8 mouse cellular contexts compared by ENCODE assay signal in genomic region chr3:55780120-55781070, GRCm38 (mm10). TPM values are rescaled to one million over a fixed set of nuclear protein-coding genes. Genes with fewer than 3 reads are reported as not detected.
DNase-seq lines count a peak whose midpoint lies in the region; ATAC-seq lines count a peak whose summit lies in the region.
"Had no signal": no experiment of that assay in that cellular context is flagged by ENCODE, and none has a peak within 500 bp of the region (broad histone marks: within the 10 kb centered on the region; RNA-seq: fewer than 3 reads in every experiment).

No protein-coding gene starts in this region.

- DNase-seq in lung, postnatal 14 days, result no peak
- peak; percentile 84 to 85 for DNase-seq in cerebellum, postnatal 10 days
- DNase-seq in gastrocnemius, postnatal 14 days, result peak; percentile 44

- peak overlapping the region; percentile 29 for H3K4me3 ChIP-seq in lung, embryonic 16.5 days (ENCODE audit: low read length)
- peak overlapping the region; percentile 64 for H3K4me3 ChIP-seq in limb, embryonic 12.5 days (replicated peaks)
- H3K4me3 ChIP-seq in stomach, embryonic 16.5 days (replicated peaks; ENCODE audit: low read length), result peak overlapping the region; percentile 19

- ATAC-seq in lung, embryonic 16.5 days (ENCODE audit: low read depth), result 0 out of 2 replicates have a peak, but pooled peaks have one; percentile 44
- peak; percentile 16; the same call in 1 of the 2 replicates for ATAC-seq in limb, embryonic 12.5 days (ENCODE audit: insufficient number of reproducible peaks, insufficient read depth, low FRiP score, low TSS enrichment, low read depth)
- peak; percentile 33; the same call in 1 of the 2 replicates for ATAC-seq in stomach, embryonic 16.5 days (ENCODE audit: insufficient read depth, low FRiP score)
- no peak for ATAC-seq in activated CD4-positive, CD25-positive, alpha-beta regulatory T cell, adult 4 months

- no peak overlapping the region for H3K9ac ChIP-seq in lung, embryonic 16.5 days (ENCODE audit: low read length)
- peak overlapping the region; percentile 66 for H3K9ac ChIP-seq in limb, embryonic 12.5 days (replicated peaks)
- no peak overlapping the region for H3K9ac ChIP-seq in stomach, embryonic 16.5 days (ENCODE audit: low read length)

- H3K4me1 ChIP-seq in lung, embryonic 16.5 days (replicated peaks; ENCODE audit: control insufficient read depth, insufficient read depth, low read length), result peaks cover 32% of the 10 kb centered on the region
- H3K4me1 ChIP-seq in limb, embryonic 12.5 days (replicated peaks), result peaks cover 24% of the 10 kb centered on the region
- H3K4me1 ChIP-seq in stomach, embryonic 16.5 days (ENCODE audit: control insufficient read depth, insufficient read depth, low read length), result peaks cover 9% of the 10 kb centered on the region

- WGBS in lung, embryonic 16.5 days, result 7% methylated on average over 52 of the region's 53 CpGs
- WGBS in limb, embryonic 12.5 days, result under 1% methylated on average over 53 of the region's 53 CpGs
- 18% methylated on average over 53 of the region's 53 CpGs for WGBS in stomach, embryonic 16.5 days

- intact Hi-C loops in gastrocnemius, postnatal 14 days (cut with DNase I; ENCODE audit: low total_unique reads), result no loop called here

- H3K27ac ChIP-seq in lung, embryonic 16.5 days (ENCODE audit: low read length), result no peak overlapping the region
- H3K27ac ChIP-seq in limb, embryonic 12.5 days, result peak overlapping the region; percentile 56
- H3K27ac ChIP-seq in stomach, embryonic 16.5 days (ENCODE audit: low read length), result peak overlapping the region; percentile 6; the same call in 1 of the 2 replicates
- H3K27ac ChIP-seq: macrophage had no signal

- no peaks in the 10 kb centered on the region for H3K36me3 ChIP-seq in lung, embryonic 16.5 days (ENCODE audit: control insufficient read depth, insufficient read depth, low read length)
- H3K36me3 ChIP-seq in limb, embryonic 12.5 days, result no peaks in the 10 kb centered on the region
- no peaks in the 10 kb centered on the region for H3K36me3 ChIP-seq in stomach, embryonic 16.5 days (ENCODE audit: control insufficient read depth, insufficient read depth, low read length)

- H3K4me2 ChIP-seq in lung, embryonic 16.5 days (ENCODE audit: low read depth, low read length), result peak overlapping the region; percentile 46
- peak overlapping the region; percentile 87 for H3K4me2 ChIP-seq in limb, embryonic 12.5 days
- peak overlapping the region; percentile 27; the same call in 1 of the 2 replicates for H3K4me2 ChIP-seq in stomach, embryonic 16.5 days (ENCODE audit: low read depth, low read length)

- peaks cover 56% of the 10 kb centered on the region for H3K27me3 ChIP-seq in lung, embryonic 16.5 days (ENCODE audit: control insufficient read depth, insufficient read depth, low read depth, low read length)
- peaks cover 28% of the 10 kb centered on the region; the same call in 1 of the 2 replicates for H3K27me3 ChIP-seq in limb, embryonic 12.5 days
- peaks cover 47% of the 10 kb centered on the region for H3K27me3 ChIP-seq in stomach, embryonic 16.5 days (ENCODE audit: control insufficient read depth, insufficient read depth, low read length)

- H3K9me3 ChIP-seq in lung, embryonic 16.5 days (ENCODE audit: control insufficient read depth, low read length), result no peaks in the 10 kb centered on the region
- no peaks in the 10 kb centered on the region for H3K9me3 ChIP-seq in limb, embryonic 12.5 days
- no peaks in the 10 kb centered on the region for H3K9me3 ChIP-seq in stomach, embryonic 16.5 days (replicated peaks; ENCODE audit: control insufficient read depth, low read length)

RNA-seq across cellular contexts. Expression of gene Mab21l1, which starts 1.9 kb away (rescaled TPM):
- polyA plus RNA-seq in lung, embryonic 16.5 days (2015; fragmentation: Nextera tagmentation; extraction: Ambion mirVana), result 0.59 and 0.88 TPM in 2 replicates
- 1 to 10 TPM; 1.8 to 2.2 TPM for total RNA-seq in gastrocnemius, postnatal 14 days (2021)
- polyA plus RNA-seq in limb, embryonic 12.5 days (2016; fragmentation: Nextera tagmentation; extraction: Ambion mirVana), result 72.6 and 89.1 TPM in 2 replicates
- 8.4 and 8.6 TPM in 2 replicates for polyA plus RNA-seq in stomach, embryonic 16.5 days (2015; fragmentation: Nextera tagmentation; extraction: Ambion mirVana)
- under 1 TPM in 1 of 2 experiments, not detected in 1; 0.26 TPM for polyA plus RNA-seq in activated CD4-positive, CD25-positive, alpha-beta regulatory T cell, adult 4 months (2017; shearing (Covaris generic))
- polyA plus RNA-seq: macrophage had no signal

Comparison
In these comparisons a context has a peak if more than half of its experiments do, and no peak if none do; other contexts are left out.
1. H3K4me2 ChIP-seq: peak in every context shown above with its lines; median percentile 87 in limb, embryonic 12.5 days; 46 in lung, embryonic 16.5 days; 27 in stomach, embryonic 16.5 days.